Mouse (Mus musculus): ENCODE data around the gene Sugct.

GRCm38 (mm10) chr13:17421875-17422274 is 273.5 kb downstream of the Sugct start:
- TF ChIP-seq POLR2A (IDR thresholded peaks at IDR 0.05; ENCODE audit: low read depth, low read length): no peak
- no peak for TF ChIP-seq CTCF (IDR thresholded peaks at IDR 0.05; ENCODE audit: extremely low read depth, insufficient read depth, insufficient read length, insufficient replicate concordance)

All from spleen, adult 2 months (tissue).